Mouse (Mus musculus): ENCODE measurements around the gene Pik3c2b. TPM values are rescaled to one million over a fixed set of nuclear protein-coding genes. Genes with fewer than 3 reads are reported as not detected.
A peak's percentile ranks its signal among the peaks of the same experiment; 100 is the strongest.

The Pik3c2b gene
- polyA plus RNA-seq, 1 experiment from 2014 or later = 6.4 TPM

DNA sequence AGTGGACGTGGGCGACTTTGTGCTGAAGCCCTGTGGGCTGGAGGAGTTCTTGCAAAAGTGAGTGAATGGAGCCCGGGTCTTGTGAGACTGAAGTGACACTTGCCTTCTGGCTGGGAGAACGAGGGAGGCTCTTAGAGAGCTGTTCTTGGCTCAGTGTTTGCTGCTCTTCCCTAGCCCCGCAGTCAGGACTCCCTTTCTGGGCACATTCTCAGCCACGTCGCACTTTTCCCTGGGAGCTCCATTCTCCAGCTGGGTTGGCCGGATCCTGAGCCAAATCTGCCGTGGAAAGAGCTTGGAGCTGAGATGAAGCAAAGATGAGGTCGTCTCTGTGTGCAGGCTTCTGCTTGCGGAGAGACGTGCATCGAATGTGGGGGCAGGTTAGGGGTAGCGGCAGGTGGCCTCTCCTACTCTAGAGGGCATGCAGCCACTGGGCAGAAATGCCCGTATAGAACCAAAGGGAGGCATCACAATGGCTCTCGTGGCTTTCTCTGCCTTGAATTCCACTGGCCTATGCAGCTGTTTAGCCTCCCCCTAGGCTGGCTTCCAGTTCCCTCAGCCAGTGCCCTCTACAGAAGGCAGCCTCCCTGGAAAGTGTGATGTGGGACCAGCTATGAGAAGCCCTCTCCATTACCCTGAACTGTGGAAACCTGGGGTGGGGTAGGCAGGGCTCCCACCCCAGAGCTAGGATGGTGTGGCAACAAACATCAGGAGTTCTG lies 26.4 kb downstream of the Pik3c2b start:
- no peaks in the 10 kb centered on the region for H3K9me3 ChIP-seq (ENCODE audit: control insufficient read depth, low read length)
- H3K4me2 ChIP-seq (ENCODE audit: low read depth, severe bottlenecking) = no peak overlapping the region
- peaks cover 3% of the 10 kb centered on the region; the same call in 1 of the 2 replicates for H3K36me3 ChIP-seq (ENCODE audit: control insufficient read depth, insufficient read depth, low read length)
- peaks cover 7% of the 10 kb centered on the region for H3K4me1 ChIP-seq (ENCODE audit: control insufficient read depth, insufficient read depth, low read length)
- H3K4me3 ChIP-seq (ENCODE audit: low read depth, low read length) = no peak overlapping the region
- WGBS = 77% methylated on average over 16 of the region's 16 CpGs
- DNase-seq (ENCODE audit: low spot score) = no peak
- ATAC-seq (ENCODE audit: insufficient number of reproducible peaks, low FRiP score, low TSS enrichment, low read depth) = no peak
- H3K27me3 ChIP-seq (ENCODE audit: control insufficient read depth, insufficient read depth, low read length) = no peaks in the 10 kb centered on the region
- no peak overlapping the region for H3K27ac ChIP-seq (replicated peaks; ENCODE audit: low read depth, low read length)
- H3K9ac ChIP-seq (ENCODE audit: low read length) = no peak overlapping the region

DNA sequence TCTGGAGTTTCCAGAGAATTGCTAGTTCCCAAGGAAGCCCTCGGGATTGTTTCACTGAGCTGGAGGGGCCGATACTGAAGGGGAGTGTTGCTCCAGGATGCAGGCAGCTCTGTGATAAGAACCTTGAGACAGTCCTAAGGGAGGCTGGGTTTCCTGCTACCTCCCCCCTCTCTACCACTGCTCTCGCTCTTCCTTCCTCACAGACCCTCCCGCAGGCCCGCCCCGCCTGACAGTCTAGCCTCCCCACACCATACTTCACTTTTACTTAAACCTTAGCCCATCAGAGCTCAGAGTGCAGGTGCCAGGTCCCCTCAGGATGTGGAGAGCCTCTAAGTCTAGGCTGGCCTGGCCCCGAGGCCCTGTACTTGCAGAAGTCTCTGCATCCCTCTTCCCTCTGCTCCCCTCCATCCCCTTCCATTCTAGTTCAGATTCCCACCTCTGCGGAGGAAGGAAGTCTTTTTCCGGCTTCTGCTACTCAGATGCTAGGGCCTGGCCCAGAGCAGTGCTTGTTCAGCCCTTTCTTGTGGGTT lies 27.9 kb downstream of the Pik3c2b start:
- 45% methylated on average over 9 of the region's 9 CpGs for WGBS
- H3K4me2 ChIP-seq (ENCODE audit: low read depth, severe bottlenecking) = no peak overlapping the region
- peaks cover 17% of the 10 kb centered on the region for H3K4me1 ChIP-seq (ENCODE audit: control insufficient read depth, insufficient read depth, low read length)
- 0 out of 2 replicates have a peak overlapping the region, but pooled peaks have one; percentile 30 for H3K27ac ChIP-seq (replicated peaks; ENCODE audit: low read depth, low read length)
- no peaks in the 10 kb centered on the region for H3K9me3 ChIP-seq (ENCODE audit: control insufficient read depth, low read length)
- H3K27me3 ChIP-seq (ENCODE audit: control insufficient read depth, insufficient read depth, low read length) = no peaks in the 10 kb centered on the region
- 0 out of 2 replicates have a peak overlapping the region, but pooled peaks have one; percentile 17 for H3K9ac ChIP-seq (ENCODE audit: low read length)
- ATAC-seq (ENCODE audit: insufficient number of reproducible peaks, low FRiP score, low TSS enrichment, low read depth) (no peak), DNase-seq (ENCODE audit: low spot score) (no peak)
- H3K4me3 ChIP-seq (ENCODE audit: low read depth, low read length) = no peak overlapping the region
- H3K36me3 ChIP-seq (ENCODE audit: control insufficient read depth, insufficient read depth, low read length) = no peaks in the 10 kb centered on the region

DNA sequence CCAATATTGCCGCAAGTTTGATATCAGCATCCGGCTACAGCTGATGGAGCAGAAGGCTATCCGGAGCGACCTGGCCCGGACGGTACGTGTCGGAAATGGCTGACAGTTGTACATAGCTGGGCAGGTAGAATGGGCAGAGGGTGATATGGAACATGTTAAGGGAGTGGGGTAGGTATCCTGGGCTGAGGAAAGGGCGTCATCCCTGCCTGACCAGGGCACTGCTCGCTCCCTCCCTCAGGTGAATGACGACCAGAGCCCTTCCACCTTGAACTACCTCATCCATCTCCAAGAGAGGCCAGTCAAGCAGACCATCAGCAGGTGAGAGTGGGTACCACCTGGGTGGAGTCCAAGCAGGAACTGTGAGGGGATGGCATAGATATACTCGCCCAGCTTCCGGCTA lies 29.1 kb downstream of the Pik3c2b start:
- peaks cover 17% of the 10 kb centered on the region for H3K4me1 ChIP-seq (ENCODE audit: control insufficient read depth, insufficient read depth, low read length)
- no peaks in the 10 kb centered on the region for H3K36me3 ChIP-seq (ENCODE audit: control insufficient read depth, insufficient read depth, low read length)

DNA sequence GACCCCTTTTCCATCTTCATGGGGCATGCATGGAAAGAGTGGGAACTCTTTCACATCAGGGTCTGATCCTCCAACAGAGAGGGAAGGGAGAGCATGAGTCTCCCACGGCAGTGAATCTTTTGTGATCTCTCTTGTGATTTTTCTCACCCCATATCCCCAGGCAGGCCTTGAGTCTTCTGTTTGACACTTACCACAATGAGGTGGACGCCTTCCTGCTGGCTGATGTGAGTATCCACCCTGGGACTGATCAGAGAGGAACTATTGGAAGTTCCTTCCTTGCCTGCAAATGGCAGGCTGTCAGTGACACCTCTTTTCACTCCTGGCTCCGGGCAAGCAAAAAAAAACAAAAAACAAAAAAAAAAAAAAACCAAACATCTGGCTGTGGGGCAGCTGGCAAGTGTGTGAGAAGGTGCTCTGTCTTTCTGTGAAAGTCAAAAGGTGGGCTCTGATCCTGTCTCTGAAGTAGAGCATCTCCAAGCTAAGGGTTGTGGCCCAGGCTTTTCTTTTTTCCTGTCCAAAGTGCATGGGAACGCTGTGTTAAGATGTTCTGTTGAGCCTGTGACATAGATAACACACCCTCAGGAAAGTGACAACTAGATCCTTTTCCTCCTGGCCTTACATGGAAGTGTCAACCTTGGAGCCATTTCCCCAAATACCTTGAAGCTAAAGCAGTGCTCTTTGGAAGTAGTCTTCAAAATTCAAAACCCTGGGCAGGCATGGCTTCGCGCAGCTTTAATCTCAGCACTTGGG lies 30.4 kb downstream of the Pik3c2b start:
- H3K36me3 ChIP-seq (ENCODE audit: control insufficient read depth, insufficient read depth, low read length) = no peaks in the 10 kb centered on the region
- WGBS = 68% methylated on average over 6 of the region's 6 CpGs

More for the DNA sequence above, 29.1 kb downstream of the Pik3c2b start:
- no peak for DNase-seq (ENCODE audit: low spot score)
- Histone ChIP-seq H3K27me3 (ENCODE audit: control insufficient read depth, insufficient read depth, low read length) (no peaks in the 10 kb centered on the region), H3K9ac (ENCODE audit: low read length) (no peak overlapping the region), H3K4me2 (ENCODE audit: low read depth, severe bottlenecking) (no peak overlapping the region), H3K4me3 (ENCODE audit: low read depth, low read length) (no peak overlapping the region), H3K27ac (replicated peaks; ENCODE audit: low read depth, low read length) (no peak overlapping the region), H3K9me3 (ENCODE audit: control insufficient read depth, low read length) (no peaks in the 10 kb centered on the region)
- WGBS = 90% methylated on average over 13 of the region's 13 CpGs
- no peak for ATAC-seq (ENCODE audit: insufficient number of reproducible peaks, low FRiP score, low TSS enrichment, low read depth)

DNA sequence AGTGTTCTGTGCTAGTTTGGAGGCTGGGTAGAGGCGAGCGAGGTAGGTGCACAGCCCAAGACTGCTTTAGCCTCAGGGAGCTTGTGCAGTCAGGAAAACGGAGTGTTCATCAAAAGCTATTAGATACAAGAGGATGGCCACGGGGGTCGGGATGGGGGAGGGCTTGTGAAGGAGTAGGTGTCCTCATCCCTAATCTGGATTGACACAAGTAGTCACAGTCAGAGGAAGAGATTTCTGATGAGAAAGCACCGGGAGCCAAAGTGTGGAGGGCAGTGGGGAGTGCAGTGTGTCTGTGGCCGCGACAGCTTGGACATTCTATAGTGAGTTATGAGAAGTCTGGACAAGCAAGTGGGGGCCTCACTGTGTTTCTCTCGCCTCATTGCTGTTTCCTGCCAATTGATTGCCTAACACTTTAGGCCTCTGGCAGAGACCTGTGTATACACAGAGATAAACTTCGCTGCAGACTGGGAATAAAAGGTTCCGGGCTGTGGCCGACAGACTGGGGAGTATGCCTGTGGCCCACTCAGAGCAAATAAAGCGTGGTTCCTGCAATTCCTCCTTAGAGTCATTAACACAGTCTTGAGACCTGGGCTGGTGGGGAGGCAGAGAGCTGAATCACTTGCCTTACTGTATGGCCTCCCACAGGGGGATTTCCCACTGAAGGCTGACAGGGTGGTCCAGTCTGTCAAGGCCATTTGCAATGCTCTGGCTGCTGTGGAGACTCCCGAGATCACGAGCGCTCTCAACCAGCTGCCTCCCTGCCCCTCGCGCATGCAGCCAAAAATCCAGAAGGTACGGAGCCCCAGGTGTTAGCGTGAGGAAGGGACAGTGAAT lies 31.4 kb downstream of the Pik3c2b start:
- H3K4me1 ChIP-seq (ENCODE audit: control insufficient read depth, insufficient read depth, low read length) = peaks cover 16% of the 10 kb centered on the region
- H3K9ac ChIP-seq (ENCODE audit: low read length) = no peak overlapping the region
- WGBS = 48% methylated on average over 20 of the region's 20 CpGs
- no peak overlapping the region; the same call in 1 of the 2 replicates for H3K4me2 ChIP-seq (ENCODE audit: low read depth, severe bottlenecking)
- ATAC-seq (ENCODE audit: insufficient number of reproducible peaks, low FRiP score, low TSS enrichment, low read depth) (no peak), DNase-seq (ENCODE audit: low spot score) (no peak)
- H3K36me3 ChIP-seq (ENCODE audit: control insufficient read depth, insufficient read depth, low read length) = no peaks in the 10 kb centered on the region
- no peaks in the 10 kb centered on the region for H3K27me3 ChIP-seq (ENCODE audit: control insufficient read depth, insufficient read depth, low read length)
- no peaks in the 10 kb centered on the region for H3K9me3 ChIP-seq (ENCODE audit: control insufficient read depth, low read length)
- H3K4me3 ChIP-seq (ENCODE audit: low read depth, low read length) = no peak overlapping the region
- H3K27ac ChIP-seq (replicated peaks; ENCODE audit: low read depth, low read length) = no peak overlapping the region

More for the DNA sequence above, 30.4 kb downstream of the Pik3c2b start:
- no peak overlapping the region for H3K4me2 ChIP-seq (ENCODE audit: low read depth, severe bottlenecking)
- H3K4me3 ChIP-seq (ENCODE audit: low read depth, low read length) = no peak overlapping the region
- H3K9ac ChIP-seq (ENCODE audit: low read length) = no peak overlapping the region
- peaks cover 17% of the 10 kb centered on the region for H3K4me1 ChIP-seq (ENCODE audit: control insufficient read depth, insufficient read depth, low read length)
- ATAC-seq (ENCODE audit: insufficient number of reproducible peaks, low FRiP score, low TSS enrichment, low read depth) = no peak
- no peak overlapping the region for H3K27ac ChIP-seq (replicated peaks; ENCODE audit: low read depth, low read length)
- no peak for DNase-seq (ENCODE audit: low spot score)
- no peaks in the 10 kb centered on the region for H3K9me3 ChIP-seq (ENCODE audit: control insufficient read depth, low read length)
- H3K27me3 ChIP-seq (ENCODE audit: control insufficient read depth, insufficient read depth, low read length) = no peaks in the 10 kb centered on the region

DNA sequence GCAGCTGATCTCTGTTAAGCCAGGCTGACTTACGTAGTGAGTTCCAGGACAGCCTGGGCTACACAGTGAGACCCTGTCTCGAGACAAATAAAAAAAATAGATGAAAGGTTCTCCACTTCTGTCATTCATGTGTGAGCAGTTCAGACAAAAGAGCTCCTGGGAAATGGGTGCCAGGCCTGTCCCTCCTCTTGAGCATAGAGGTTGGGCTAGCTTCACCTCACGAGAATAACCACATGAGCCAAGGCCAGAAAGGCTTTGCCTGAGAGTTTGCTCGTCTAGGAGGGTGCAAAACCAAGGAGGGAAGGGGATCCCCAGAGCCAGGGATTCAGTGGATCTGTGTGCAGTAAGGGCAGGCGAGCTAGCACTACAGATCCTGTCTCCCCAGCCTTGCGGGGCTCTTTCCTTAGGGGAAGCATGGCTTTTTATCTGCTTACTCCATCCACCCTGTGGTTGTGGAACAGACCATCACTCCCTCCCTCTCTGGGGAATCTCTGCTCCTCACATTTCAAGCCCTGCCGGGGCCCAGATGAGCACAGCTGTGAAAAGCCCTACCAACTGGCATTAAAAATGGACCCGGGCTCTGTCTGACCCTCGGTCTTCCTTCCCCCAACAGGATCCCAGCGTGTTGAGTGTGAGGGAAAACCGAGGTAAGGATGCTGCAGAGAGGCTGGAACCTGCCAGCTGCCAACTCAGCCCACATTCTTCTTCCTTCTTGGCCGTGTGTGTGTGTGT lies 32.3 kb downstream of the Pik3c2b start:
- H3K36me3 ChIP-seq (ENCODE audit: control insufficient read depth, insufficient read depth, low read length) = no peaks in the 10 kb centered on the region
- DNase-seq (ENCODE audit: low spot score) = no peak

DNA sequence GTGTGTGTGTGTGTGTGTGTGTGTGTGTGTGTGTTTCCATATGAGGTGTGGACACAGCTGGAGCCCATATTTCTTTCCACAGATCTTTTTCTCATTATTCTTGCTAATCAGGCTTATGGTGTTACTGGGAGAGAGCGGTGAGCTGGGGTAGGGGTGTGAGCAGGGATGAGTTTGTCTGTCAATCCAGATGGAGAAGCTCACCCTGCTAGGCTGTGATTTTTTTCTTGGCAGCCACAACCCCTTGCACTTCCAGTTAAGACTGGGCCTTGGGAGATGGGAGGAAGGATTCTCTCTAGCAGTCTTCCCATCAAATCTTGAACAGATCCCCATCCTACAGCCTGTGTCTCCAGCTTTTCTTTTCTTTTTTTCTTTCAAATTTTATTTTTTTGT lies 32.9 kb downstream of the Pik3c2b start:
- WGBS = 60% methylated on average over 1 of the region's 1 CpGs
- DNase-seq (ENCODE audit: low spot score) = no peak

More for the DNA sequence above, 32.3 kb downstream of the Pik3c2b start:
- no peaks in the 10 kb centered on the region for H3K9me3 ChIP-seq (ENCODE audit: control insufficient read depth, low read length)
- ATAC-seq (ENCODE audit: insufficient number of reproducible peaks, low FRiP score, low TSS enrichment, low read depth) = no peak
- peak overlapping the region; percentile 36; the same call in 1 of the 2 replicates for H3K27ac ChIP-seq (replicated peaks; ENCODE audit: low read depth, low read length)
- no peaks in the 10 kb centered on the region for H3K27me3 ChIP-seq (ENCODE audit: control insufficient read depth, insufficient read depth, low read length)
- peaks cover 14% of the 10 kb centered on the region for H3K4me1 ChIP-seq (ENCODE audit: control insufficient read depth, insufficient read depth, low read length)
- WGBS = 44% methylated on average over 12 of the region's 12 CpGs
- no peak overlapping the region for H3K4me3 ChIP-seq (ENCODE audit: low read depth, low read length)
- H3K9ac ChIP-seq (ENCODE audit: low read length) = no peak overlapping the region
- no peak overlapping the region for H3K4me2 ChIP-seq (ENCODE audit: low read depth, severe bottlenecking)

More for the DNA sequence above, 32.9 kb downstream of the Pik3c2b start:
- no peak overlapping the region for H3K4me3 ChIP-seq (ENCODE audit: low read depth, low read length)
- H3K27ac ChIP-seq (replicated peaks; ENCODE audit: low read depth, low read length) = no peak overlapping the region
- H3K9me3 ChIP-seq (ENCODE audit: control insufficient read depth, low read length) = no peaks in the 10 kb centered on the region
- no peaks in the 10 kb centered on the region for H3K27me3 ChIP-seq (ENCODE audit: control insufficient read depth, insufficient read depth, low read length)
- no peak for ATAC-seq (ENCODE audit: insufficient number of reproducible peaks, low FRiP score, low TSS enrichment, low read depth)
- 0 out of 2 replicates have a peak, but pooled peaks cover 2% of the 10 kb centered on the region for H3K36me3 ChIP-seq (ENCODE audit: control insufficient read depth, insufficient read depth, low read length)
- H3K4me2 ChIP-seq (ENCODE audit: low read depth, severe bottlenecking) = no peak overlapping the region
- H3K4me1 ChIP-seq (ENCODE audit: control insufficient read depth, insufficient read depth, low read length) = peaks cover 14% of the 10 kb centered on the region
- no peak overlapping the region for H3K9ac ChIP-seq (ENCODE audit: low read length)

All from limb, embryonic 11.5 days (tissue).